Mouse (Mus musculus): ENCODE measurements around the gene Srpk2. TPM values are rescaled to one million over a fixed set of nuclear protein-coding genes. Genes with fewer than 3 reads are reported as not detected.

Gene Srpk2
- polyA plus RNA-seq, 1 experiment from 2014 or later = 71.4 TPM

DNA sequence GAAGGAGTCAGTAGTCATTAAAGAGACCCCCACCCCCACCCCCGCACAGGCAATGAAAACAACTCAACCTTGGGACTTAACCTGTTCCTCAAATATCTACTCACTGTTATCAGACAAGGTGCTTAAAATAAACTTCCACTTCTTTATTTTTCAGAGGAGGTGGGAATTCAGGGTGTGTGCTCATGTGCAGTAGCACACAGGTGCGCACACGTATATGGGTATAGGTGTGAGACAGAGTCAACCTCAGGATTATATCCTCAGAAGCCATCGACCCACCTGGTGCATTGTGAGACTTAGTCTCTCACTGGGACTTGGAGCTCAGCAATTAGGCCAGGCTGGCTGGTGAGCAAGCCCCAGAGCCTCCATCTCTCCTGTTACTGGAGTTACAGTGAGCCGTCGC, 153.3 kb downstream of the Srpk2 start:
- Histone ChIP-seq H3K4me3 (replicated peaks) (no peak overlapping the region), H3K36me3 (replicated peaks) (peaks cover 10% of the 10 kb centered on the region), H3K4me1 (peaks cover 6% of the 10 kb centered on the region; the same call in 1 of the 2 replicates), H3K9me3 (no peaks in the 10 kb centered on the region), H3K9ac (no peak overlapping the region), H3K27ac (no peak overlapping the region), H3K27me3 (no peaks in the 10 kb centered on the region), H3K4me2 (no peak overlapping the region)
- ATAC-seq (ENCODE audit: low FRiP score) = no peak
- 92% methylated on average over 6 of the region's 6 CpGs for WGBS

DNA sequence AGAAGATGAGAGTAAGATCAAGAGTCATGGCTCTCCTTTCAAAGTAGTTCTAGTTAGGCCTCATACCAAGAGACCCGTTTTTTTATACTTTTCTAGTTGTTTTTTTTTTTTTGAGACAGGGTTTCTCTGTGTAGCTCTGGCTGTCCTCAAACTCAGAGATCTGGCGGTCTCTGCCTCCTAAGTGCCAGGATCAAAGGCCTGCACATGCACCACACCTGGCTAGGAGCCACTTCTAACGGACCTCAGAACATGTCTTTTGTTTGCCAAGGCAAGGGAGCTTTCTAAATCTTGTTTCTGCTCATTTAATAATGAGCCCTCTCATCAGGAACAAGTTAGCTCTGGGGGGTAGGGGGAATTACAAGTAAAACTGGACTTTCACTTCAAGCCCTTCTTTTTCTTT, 159.8 kb downstream of the Srpk2 start:
- ATAC-seq (ENCODE audit: low FRiP score) = no peak
- no peaks in the 10 kb centered on the region for H3K4me1 ChIP-seq
- H3K27me3 ChIP-seq = no peaks in the 10 kb centered on the region
- no peak overlapping the region for H3K4me3 ChIP-seq (replicated peaks)
- no peaks in the 10 kb centered on the region for H3K9me3 ChIP-seq
- no peak overlapping the region for H3K4me2 ChIP-seq
- peaks cover 46% of the 10 kb centered on the region for H3K36me3 ChIP-seq (replicated peaks)
- 72% methylated on average over 3 of the region's 3 CpGs for WGBS
- H3K27ac ChIP-seq = no peak overlapping the region
- H3K9ac ChIP-seq = no peak overlapping the region

DNA sequence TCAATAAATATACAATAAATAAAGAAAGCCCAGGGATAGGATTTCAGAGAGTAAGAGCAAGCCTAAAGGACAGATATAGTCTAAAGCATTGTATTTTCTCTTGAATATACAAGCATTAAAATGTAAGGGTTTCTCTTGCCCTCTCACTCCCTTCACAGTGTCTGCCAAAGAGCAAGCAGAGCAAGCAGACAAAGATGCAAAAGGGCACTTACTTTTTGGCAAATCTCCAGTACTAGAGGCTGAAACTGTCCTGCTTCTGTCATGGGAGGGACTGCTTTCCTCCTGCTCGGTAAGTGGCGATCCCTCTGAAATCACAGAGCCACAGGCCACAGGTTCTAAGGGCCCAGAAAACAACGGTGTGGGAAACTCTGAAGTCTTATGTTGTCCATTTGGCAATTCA, 160.5 kb downstream of the Srpk2 start:
- Histone ChIP-seq H3K36me3 (replicated peaks) (peaks cover 47% of the 10 kb centered on the region), H3K4me3 (replicated peaks) (no peak overlapping the region), H3K4me2 (no peak overlapping the region), H3K27ac (no peak overlapping the region), H3K9ac (no peak overlapping the region), H3K27me3 (no peaks in the 10 kb centered on the region), H3K9me3 (no peaks in the 10 kb centered on the region), H3K4me1 (no peaks in the 10 kb centered on the region; the same call in 1 of the 2 replicates)
- 95% methylated on average over 3 of the region's 3 CpGs for WGBS
- no peak for ATAC-seq (ENCODE audit: low FRiP score)

DNA sequence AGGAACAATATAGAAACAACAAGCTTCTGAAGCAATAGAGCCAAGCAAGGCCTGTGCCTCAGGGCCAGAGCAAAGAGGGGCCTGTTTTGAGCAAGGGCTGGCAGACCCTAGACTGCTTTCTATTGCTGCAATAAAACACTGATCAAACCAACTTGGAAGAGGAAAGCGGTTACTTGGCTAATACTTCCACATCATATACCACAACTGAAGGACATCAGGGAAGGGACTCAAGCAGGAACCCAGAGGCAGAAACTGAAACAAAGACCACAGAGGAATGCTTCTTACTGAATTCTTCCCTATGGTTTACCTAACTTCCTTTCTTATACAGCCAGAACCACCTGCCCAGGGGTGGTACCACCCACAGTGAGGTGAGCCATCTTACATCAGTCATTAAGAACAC, 162.8 kb downstream of the Srpk2 start:
- H3K9ac ChIP-seq = no peak overlapping the region
- H3K4me1 ChIP-seq = peaks cover 9% of the 10 kb centered on the region
- no peak overlapping the region for H3K4me3 ChIP-seq (replicated peaks)
- 96% methylated on average over 1 of the region's 1 CpGs for WGBS
- no peaks in the 10 kb centered on the region for H3K9me3 ChIP-seq
- no peak overlapping the region for H3K4me2 ChIP-seq
- no peaks in the 10 kb centered on the region for H3K27me3 ChIP-seq
- H3K36me3 ChIP-seq (replicated peaks) = peaks cover 47% of the 10 kb centered on the region
- no peak overlapping the region for H3K27ac ChIP-seq
- no peak for ATAC-seq (ENCODE audit: low FRiP score)

DNA sequence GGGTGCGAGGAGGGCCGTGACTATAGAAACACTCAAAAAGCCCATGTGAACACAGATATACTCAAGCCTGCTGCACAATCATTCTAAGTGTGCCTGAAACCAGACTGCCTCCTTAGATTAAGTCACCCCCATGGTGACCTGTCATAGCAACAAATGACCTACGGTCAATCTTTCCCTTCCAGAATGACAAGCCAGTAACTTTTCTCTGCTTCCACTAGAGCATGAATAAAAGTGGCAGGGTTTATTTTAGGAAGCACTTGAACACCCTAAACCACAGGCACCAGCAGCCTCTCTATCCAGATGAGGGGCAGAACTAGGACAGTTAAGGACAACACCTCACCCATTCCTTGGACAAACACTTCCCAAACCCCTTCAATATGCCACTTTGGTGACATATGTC, 164.7 kb downstream of the Srpk2 start:
- no peak overlapping the region for H3K9ac ChIP-seq
- no peak overlapping the region for H3K4me2 ChIP-seq
- no peaks in the 10 kb centered on the region for H3K9me3 ChIP-seq
- no peaks in the 10 kb centered on the region for H3K27me3 ChIP-seq
- WGBS = 91% methylated on average over 3 of the region's 3 CpGs
- H3K4me3 ChIP-seq (replicated peaks) = no peak overlapping the region
- peaks cover 9% of the 10 kb centered on the region for H3K4me1 ChIP-seq
- no peak for ATAC-seq (ENCODE audit: low FRiP score)
- H3K27ac ChIP-seq = no peak overlapping the region
- H3K36me3 ChIP-seq (replicated peaks) = peaks cover 47% of the 10 kb centered on the region

DNA sequence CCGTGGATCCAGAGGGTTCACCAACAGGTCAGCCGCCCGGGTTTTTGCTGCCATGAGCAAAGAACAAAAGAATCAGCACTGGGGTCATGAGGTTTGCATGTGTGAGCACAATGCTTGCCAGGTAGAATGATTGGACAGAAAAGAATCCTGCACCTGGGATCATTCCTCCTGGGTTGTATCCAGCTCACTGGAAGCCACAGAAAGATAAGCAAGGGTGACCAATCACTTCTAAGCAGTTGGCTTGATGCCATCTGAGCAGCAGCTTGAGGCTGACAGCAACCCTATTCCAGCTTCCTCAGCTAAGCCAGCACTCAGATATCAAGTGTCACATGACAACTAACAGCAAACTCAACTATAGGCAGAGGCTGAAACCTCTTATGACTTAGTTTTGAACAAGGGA, 165.7 kb downstream of the Srpk2 start:
- H3K27ac ChIP-seq = no peak overlapping the region
- H3K27me3 ChIP-seq = no peaks in the 10 kb centered on the region
- peaks cover 47% of the 10 kb centered on the region for H3K36me3 ChIP-seq (replicated peaks)
- no peak for ATAC-seq (ENCODE audit: low FRiP score)
- no peak overlapping the region for H3K4me3 ChIP-seq (replicated peaks)
- peaks cover 9% of the 10 kb centered on the region for H3K4me1 ChIP-seq
- H3K9ac ChIP-seq = no peak overlapping the region
- no peak overlapping the region for H3K4me2 ChIP-seq
- WGBS = 87% methylated on average over 3 of the region's 3 CpGs
- no peaks in the 10 kb centered on the region for H3K9me3 ChIP-seq

DNA sequence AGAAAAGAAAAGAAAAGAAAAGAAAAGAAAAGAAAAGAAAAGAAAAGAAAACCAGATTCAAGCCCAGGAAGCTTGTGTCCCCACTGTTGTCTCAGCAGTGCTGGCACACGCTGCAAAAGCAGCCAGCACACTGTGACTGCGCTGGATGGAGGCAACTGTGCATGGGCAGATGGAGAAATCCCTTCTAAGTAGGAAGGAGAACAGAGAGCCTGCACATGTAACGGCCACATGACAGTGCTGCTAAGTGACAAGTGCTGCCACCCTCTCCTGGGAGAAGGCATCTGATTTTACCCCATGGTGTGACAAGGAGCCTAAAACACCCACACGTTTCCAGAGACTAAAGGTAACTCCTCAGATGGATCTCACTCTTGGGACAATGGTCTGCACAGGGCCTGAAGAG, 166.6 kb downstream of the Srpk2 start:
- 64% methylated on average over 4 of the region's 4 CpGs for WGBS
- H3K27ac ChIP-seq = no peak overlapping the region
- no peak for ATAC-seq (ENCODE audit: low FRiP score)
- H3K4me1 ChIP-seq = peaks cover 9% of the 10 kb centered on the region
- H3K4me3 ChIP-seq (replicated peaks) = no peak overlapping the region
- H3K9me3 ChIP-seq = no peaks in the 10 kb centered on the region
- H3K9ac ChIP-seq = no peak overlapping the region
- H3K27me3 ChIP-seq = no peaks in the 10 kb centered on the region
- H3K4me2 ChIP-seq = no peak overlapping the region
- peaks cover 52% of the 10 kb centered on the region for H3K36me3 ChIP-seq (replicated peaks)

DNA sequence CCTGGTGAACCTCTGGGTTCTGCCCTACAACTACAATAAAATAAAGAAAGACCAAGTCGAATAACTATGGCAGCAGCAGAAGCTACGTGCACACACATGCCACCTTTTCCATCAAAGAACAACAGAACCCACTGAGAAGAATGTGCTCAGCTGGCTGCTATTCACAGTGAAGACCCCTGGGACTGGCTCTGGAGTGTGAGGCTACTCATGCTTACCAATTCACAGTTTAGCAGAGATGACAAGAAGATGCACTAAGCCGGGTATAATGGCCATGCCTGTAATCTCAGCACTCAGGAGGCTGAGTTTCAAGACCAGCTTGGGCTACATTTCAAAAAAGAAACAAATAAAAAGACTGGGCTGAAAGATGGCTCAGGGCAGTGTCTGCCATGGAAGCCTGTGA, 167.5 kb downstream of the Srpk2 start:
- Histone ChIP-seq H3K27me3 (no peaks in the 10 kb centered on the region), H3K4me1 (peaks cover 9% of the 10 kb centered on the region), H3K36me3 (replicated peaks) (peaks cover 49% of the 10 kb centered on the region), H3K27ac (peak overlapping the region; percentile 66; the same call in 1 of the 2 replicates), H3K4me3 (replicated peaks) (no peak overlapping the region), H3K4me2 (no peak overlapping the region), H3K9ac (no peak overlapping the region), H3K9me3 (no peaks in the 10 kb centered on the region)
- 51% methylated on average over 3 of the region's 3 CpGs for WGBS
- peak; percentile 55 for ATAC-seq (ENCODE audit: low FRiP score)

DNA sequence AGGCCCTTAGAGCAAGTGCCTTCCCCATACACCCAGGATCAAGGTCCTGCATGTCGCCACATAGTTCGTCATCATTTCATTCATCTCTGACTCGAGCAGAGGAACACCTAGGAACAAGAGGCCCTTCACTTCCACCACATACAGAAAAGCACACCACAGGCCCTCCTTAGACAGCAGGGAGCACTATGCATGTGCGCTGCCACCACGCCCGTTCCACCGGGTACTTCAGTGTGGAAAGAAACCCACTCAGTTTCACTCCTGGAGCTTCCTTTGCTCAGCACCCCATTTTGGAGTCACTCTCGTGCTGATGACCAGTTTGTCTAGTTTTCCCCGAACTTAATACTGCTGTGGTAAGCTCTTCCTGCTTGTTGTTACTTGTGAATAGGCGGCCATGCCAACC, 169.4 kb downstream of the Srpk2 start:
- Histone ChIP-seq H3K27me3 (no peaks in the 10 kb centered on the region), H3K27ac (no peak overlapping the region), H3K4me1 (peaks cover 9% of the 10 kb centered on the region), H3K9ac (no peak overlapping the region), H3K36me3 (replicated peaks) (peaks cover 48% of the 10 kb centered on the region), H3K4me3 (replicated peaks) (no peak overlapping the region), H3K9me3 (no peaks in the 10 kb centered on the region), H3K4me2 (no peak overlapping the region)
- ATAC-seq (ENCODE audit: low FRiP score) = no peak
- WGBS = 94% methylated on average over 10 of the region's 10 CpGs

DNA sequence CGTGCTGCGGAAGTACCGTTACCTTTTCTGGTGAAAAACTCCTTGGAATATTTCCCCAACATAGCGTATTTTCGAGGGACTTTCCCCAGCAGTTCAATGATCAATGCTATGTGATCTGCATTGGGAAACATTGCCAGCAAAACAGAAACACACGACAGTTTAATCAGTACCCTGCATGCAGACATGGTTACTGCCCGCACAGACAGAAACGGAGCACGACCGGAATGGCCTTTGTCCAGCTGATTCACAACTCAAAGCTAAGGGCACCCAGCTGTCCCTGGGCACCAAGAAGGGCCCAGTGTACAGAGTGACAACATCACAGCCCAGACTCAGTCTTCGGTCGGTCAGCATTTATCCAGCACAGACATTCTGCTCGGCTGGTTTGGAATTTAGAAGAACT, 170.9 kb downstream of the Srpk2 start:
- WGBS = 95% methylated on average over 13 of the region's 13 CpGs
- Histone ChIP-seq H3K4me1 (peaks cover 6% of the 10 kb centered on the region), H3K36me3 (replicated peaks) (peaks cover 51% of the 10 kb centered on the region), H3K27ac (no peak overlapping the region), H3K27me3 (no peaks in the 10 kb centered on the region), H3K4me3 (replicated peaks) (no peak overlapping the region), H3K4me2 (no peak overlapping the region), H3K9ac (no peak overlapping the region), H3K9me3 (no peaks in the 10 kb centered on the region)
- ATAC-seq (ENCODE audit: low FRiP score) = no peak

DNA sequence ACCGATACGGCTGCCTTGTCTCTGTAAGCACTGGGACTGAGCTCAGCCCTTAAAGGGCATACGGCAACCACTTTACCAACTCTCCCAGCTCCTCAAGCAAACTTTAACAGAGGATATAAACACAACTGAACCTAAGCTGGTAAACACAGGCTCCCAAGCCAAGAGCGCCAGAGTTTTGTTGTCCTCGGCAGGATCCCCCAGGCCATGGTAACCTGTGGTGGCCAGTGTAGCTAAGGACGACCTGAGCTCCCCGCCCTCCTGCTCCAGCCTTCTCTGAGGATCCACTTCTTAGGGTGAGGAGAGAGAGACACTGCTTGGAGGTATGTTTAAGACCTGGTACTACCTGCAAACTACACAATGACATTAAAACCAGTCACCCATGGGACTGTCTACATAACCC, 171.9 kb downstream of the Srpk2 start:
- peaks cover 46% of the 10 kb centered on the region for H3K36me3 ChIP-seq (replicated peaks)

DNA sequence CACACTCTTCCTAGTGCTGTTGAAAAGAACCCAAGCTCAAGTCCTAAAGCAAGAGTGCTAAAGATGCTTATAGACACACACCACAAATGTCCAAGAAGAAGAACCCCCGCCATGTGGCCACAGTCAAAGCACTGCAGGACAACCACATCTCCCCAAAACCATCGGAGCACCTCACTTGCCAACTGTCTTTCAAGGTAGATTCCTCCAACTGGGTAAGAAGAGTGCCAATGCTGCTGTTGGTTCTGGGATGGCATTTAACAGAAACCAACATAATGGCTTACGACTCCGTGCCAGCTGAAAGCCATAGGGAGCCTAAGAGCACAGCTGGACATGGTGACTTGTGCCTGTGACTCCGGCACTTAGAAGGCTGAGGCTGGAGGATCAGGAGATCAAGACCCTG, 173.0 kb downstream of the Srpk2 start:
- ATAC-seq (ENCODE audit: low FRiP score) = no peak
- Histone ChIP-seq H3K9ac (no peak overlapping the region), H3K27me3 (no peaks in the 10 kb centered on the region), H3K9me3 (no peaks in the 10 kb centered on the region), H3K36me3 (replicated peaks) (peaks cover 49% of the 10 kb centered on the region), H3K4me1 (0 out of 2 replicates have a peak, but pooled peaks cover 4% of the 10 kb centered on the region), H3K27ac (no peak overlapping the region), H3K4me2 (no peak overlapping the region), H3K4me3 (replicated peaks) (no peak overlapping the region)
- WGBS = 84% methylated on average over 5 of the region's 5 CpGs

More for the DNA sequence above, 171.9 kb downstream of the Srpk2 start:
- Histone ChIP-seq H3K9ac (no peak overlapping the region), H3K27ac (no peak overlapping the region), H3K4me3 (replicated peaks) (no peak overlapping the region), H3K9me3 (no peaks in the 10 kb centered on the region), H3K4me2 (no peak overlapping the region), H3K27me3 (no peaks in the 10 kb centered on the region), H3K4me1 (peaks cover 8% of the 10 kb centered on the region)
- 94% methylated on average over 7 of the region's 7 CpGs for WGBS
- no peak for ATAC-seq (ENCODE audit: low FRiP score)

DNA sequence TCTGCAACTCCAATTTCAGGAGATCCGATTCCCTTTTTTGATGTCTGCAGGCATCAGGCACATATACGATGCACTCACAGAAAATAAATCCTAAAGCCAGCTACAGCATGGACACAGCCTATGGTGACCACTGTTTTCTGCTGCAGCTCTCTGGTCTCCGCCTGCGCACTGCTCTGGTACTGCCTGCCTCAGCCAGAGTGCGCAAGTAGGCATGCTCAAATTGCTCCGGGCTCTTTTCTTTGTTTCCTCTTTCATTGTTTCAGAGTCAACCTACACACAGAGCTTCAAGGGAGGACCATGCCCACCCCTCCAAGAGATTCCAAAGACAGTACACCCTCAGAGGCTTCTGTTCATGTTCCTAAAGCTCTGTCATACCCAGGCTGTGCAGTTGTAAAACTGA, 175.8 kb downstream of the Srpk2 start:
- H3K4me2 ChIP-seq = no peak overlapping the region
- ATAC-seq (ENCODE audit: low FRiP score) = no peak
- H3K9ac ChIP-seq = no peak overlapping the region
- 70% methylated on average over 6 of the region's 6 CpGs for WGBS
- no peaks in the 10 kb centered on the region for H3K27me3 ChIP-seq
- H3K4me1 ChIP-seq = 0 out of 2 replicates have a peak, but pooled peaks cover 4% of the 10 kb centered on the region
- H3K36me3 ChIP-seq (replicated peaks) = peaks cover 47% of the 10 kb centered on the region
- H3K4me3 ChIP-seq (replicated peaks) = no peak overlapping the region
- no peaks in the 10 kb centered on the region for H3K9me3 ChIP-seq
- no peak overlapping the region for H3K27ac ChIP-seq

Measured in forebrain, embryonic 12.5 days (tissue).